Mouse (Mus musculus) stomach, postnatal 0 days (tissue): ENCODE measurements around the gene Oas2.

Experiments used
- CTCF ChIP-seq: IDR thresholded peaks from 2 replicates; pipeline ENCODE4 v1.5.1; 2016; ENCODE audit warnings: antibody characterized with exemption, low read depth, mild to moderate bottlenecking, moderate library complexity
- EP300 ChIP-seq: optimal IDR thresholded peaks from 2 replicates; pipeline ENCODE3; 2016; ENCODE audit warnings: antibody characterized with exemption

DNA sequence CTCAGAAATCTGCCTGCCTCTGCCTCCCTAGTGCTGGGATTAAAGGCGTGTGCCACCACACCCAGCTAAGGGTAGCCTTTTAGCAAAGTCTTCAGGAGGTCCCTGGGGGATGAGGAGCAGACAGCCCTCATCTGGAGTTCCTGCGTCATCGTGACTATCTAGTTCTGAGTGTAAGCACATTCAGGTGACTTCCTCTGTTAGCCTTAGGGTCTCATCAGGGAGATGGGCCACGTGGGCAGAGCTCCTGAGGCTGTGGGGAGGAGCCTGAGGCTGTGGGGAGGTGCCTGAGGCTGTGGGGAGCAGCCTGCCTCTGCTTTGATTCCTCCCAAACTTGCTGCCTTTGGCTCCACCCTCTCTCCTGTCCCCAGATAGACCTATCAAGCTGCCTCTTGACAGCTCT, 52.8 kb downstream of the Oas2 start:
- TF ChIP-seq CTCF (no peak), EP300 (no peak)
